Mouse (Mus musculus): ENCODE measurements around the gene Plxna1.

- TF ChIP-seq CTCF (IDR thresholded peaks at IDR 0.05; ENCODE audit: insufficient read depth, low read depth, low read length) (no peak), POLR2A (IDR thresholded peaks at IDR 0.05; ENCODE audit: insufficient read depth, low read depth, low read length) (no peak)
Observed at GRCm38 (mm10) chr6:89338733-89339132, 23.7 kb downstream of the Plxna1 start.
